Mouse (Mus musculus) liver, embryonic 18 days (tissue): ENCODE measurements around the gene Neu2. TPM values are rescaled to one million over a fixed set of nuclear protein-coding genes. Genes with fewer than 3 reads are reported as not detected.

Experiments
- polyA plus RNA-seq: library from polyadenylated mRNA; depleted of rRNA; stranded (reverse); fragments of >200 nt; gene quantifications from 2 replicates; pipeline ENCODE4 v1.2.3, GENCODE M21; 2012; rRNA removed

Neu2 gene
- 0.56 and 0.61 TPM in 2 replicates for polyA plus RNA-seq

GRCm38 (mm10) chr1:87509561-87510165, at the start of gene Neu2:
Neu2 (plus strand) TSS chr1:87509889.

GRCm38 (mm10) chr1:87469971-87470370, 39.7 kb upstream of the Neu2 start, which contains the start of gene Snorc:
Snorc (plus strand) TSS chr1:87470271.

GRCm38 (mm10) chr1:87573800-87574215, 64.1 kb downstream of the Neu2 start, which contains the start of gene Ngef:
Ngef (minus strand) TSS chr1:87573870.

GRCm38 (mm10) chr1:87620211-87620668, 110.6 kb downstream of the Neu2 start, which contains the start of gene Inpp5d:
Inpp5d (plus strand) TSS chr1:87620312.

Other genes starting within 250 kb of the Neu2 start
- gene Efhd1, start 245.5 kb upstream of the Neu2 start, polyA plus RNA-seq, result 0.09 and 0.14 TPM in 2 replicates
- 21.6 and 23.8 TPM in 2 replicates for gene Gigyf2, start 182.9 kb upstream of the Neu2 start, polyA plus RNA-seq
- gene Kcnj13, start 115.2 kb upstream of the Neu2 start, polyA plus RNA-seq, result not detected in 2 replicates
- not detected in 2 replicates for gene Snorc, start 39.6 kb upstream of the Neu2 start, polyA plus RNA-seq
- gene Ngef, start 64.0 kb downstream of the Neu2 start, polyA plus RNA-seq, result 9.7 and 10.1 TPM in 2 replicates
- 15.2 TPM in 2 replicates for gene Inpp5d, start 110.4 kb downstream of the Neu2 start, polyA plus RNA-seq
- 22.3 and 24.8 TPM in 2 replicates for gene Atg16l1, start 246.0 kb downstream of the Neu2 start, polyA plus RNA-seq